Mouse (Mus musculus) hindbrain, embryonic 12.5 days (tissue): ENCODE data around the gene Gm21936. TPM values are rescaled to one million over a fixed set of nuclear protein-coding genes. Genes with fewer than 3 reads are reported as not detected.
"Not testable (repeated sequence)": the region's sequence is repeated elsewhere in the genome, so short reads cannot be mapped to it uniquely, and the experiment has no call there.

ENCODE experiments used
- ATAC-seq: fragments of 200-750 bp; cut with Nextera tagmentation; 2 replicates; pipeline ENCODE4 v1.8.0; 2017; ENCODE audit warnings: moderate TSS enrichment; ENCODE audit not compliant: low FRiP score
- H3K27ac ChIP-seq: fragments of 300-500 bp; sonication (generic); 2 replicates; pipeline ENCODE4 v1.5.1; 2016; ENCODE audit warnings: mild to moderate bottlenecking
- H3K27me3 ChIP-seq: fragments of 300-500 bp; sonication (generic); 2 replicates; pipeline ENCODE4 v1.6.1; 2016; ENCODE audit warnings: mild to moderate bottlenecking
- H3K36me3 ChIP-seq: fragments of 300-500 bp; sonication (generic); 2 replicates; pipeline ENCODE4 v1.6.1; 2016; ENCODE audit warnings: mild to moderate bottlenecking
- H3K4me1 ChIP-seq: fragments of 300-500 bp; sonication (generic); 2 replicates; pipeline ENCODE4 v1.6.1; 2016
- H3K4me2 ChIP-seq: fragments of 300-500 bp; sonication (generic); replicated peaks from 2 replicates; pipeline ENCODE4 v1.6.1; 2016; ENCODE audit warnings: mild to moderate bottlenecking
- H3K4me3 ChIP-seq: fragments of 300-500 bp; sonication (generic); 2 replicates; pipeline ENCODE4 v1.5.1; 2016; ENCODE audit warnings: mild to moderate bottlenecking
- H3K9ac ChIP-seq: fragments of 300-500 bp; sonication (generic); 2 replicates; pipeline ENCODE4 v1.6.1; 2016; ENCODE audit warnings: mild to moderate bottlenecking, moderate library complexity
- H3K9me3 ChIP-seq: fragments of 300-500 bp; sonication (generic); replicated peaks from 2 replicates; pipeline ENCODE4 v1.6.1; 2016; ENCODE audit warnings: mild to moderate bottlenecking
- WGBS: fragments of 180-500 bp; shearing (Covaris S2); methylation state at CpG from one replicate; pipeline ENCODE4 v1.1.7; 2016; 5-methylcytosine and 5-hydroxymethylcytosine counted together
- polyA plus RNA-seq: library from polyadenylated mRNA; unstranded; fragments of >200 nt; fragmentation: Nextera tagmentation; extraction: Ambion mirVana; gene quantifications from 2 replicates; pipeline ENCODE4 v1.2.1, GENCODE M21; 2016

The Gm21936 gene
- polyA plus RNA-seq, result not detected in 2 replicates

- 93% methylated on average over 1 of the region's 1 CpGs for WGBS
- not testable (repeated sequence) for ATAC-seq, H3K36me3 ChIP-seq, H3K4me2 ChIP-seq, H3K4me3 ChIP-seq, H3K27me3 ChIP-seq, H3K27ac ChIP-seq, H3K9me3 ChIP-seq, H3K4me1 ChIP-seq, H3K9ac ChIP-seq
These were observed at the start of gene Gm21936 for GRCm38 (mm10) chr12:87795212-87795611. Gene Gm21936, plus strand, starts transcription at chr12:87795512.

GRCm38 (mm10) chr12:87775655-87776054, 19.7 kb upstream of the Gm21936 start, which contains the start of gene Gm21319:
Gene Gm21319, minus strand, starts transcription at chr12:87775755.
- H3K9me3 ChIP-seq, H3K4me3 ChIP-seq, H3K36me3 ChIP-seq, H3K4me2 ChIP-seq, H3K27ac ChIP-seq, H3K4me1 ChIP-seq, H3K9ac ChIP-seq, ATAC-seq, H3K27me3 ChIP-seq: not testable (repeated sequence)
- 83% methylated on average over 4 of the region's 4 CpGs for WGBS

GRCm38 (mm10) chr12:87797971-87798370, 2.7 kb downstream of the Gm21936 start:
- WGBS, result 92% methylated on average over 5 of the region's 5 CpGs
- not testable (repeated sequence) for ATAC-seq, H3K4me1 ChIP-seq, H3K4me2 ChIP-seq, H3K4me3 ChIP-seq, H3K27ac ChIP-seq, H3K36me3 ChIP-seq, H3K9me3 ChIP-seq, H3K9ac ChIP-seq, H3K27me3 ChIP-seq

GRCm38 (mm10) chr12:87816277-87816676, 21.0 kb downstream of the Gm21936 start, which contains the start of gene BB287469:
Gene BB287469, plus strand, starts transcription at chr12:87816577.
- H3K9me3 ChIP-seq, ATAC-seq, H3K27ac ChIP-seq, H3K4me3 ChIP-seq, H3K4me1 ChIP-seq, H3K9ac ChIP-seq, H3K27me3 ChIP-seq, H3K36me3 ChIP-seq, H3K4me2 ChIP-seq: not testable (repeated sequence)
- WGBS, result 81% methylated on average over 3 of the region's 6 CpGs

DNA sequence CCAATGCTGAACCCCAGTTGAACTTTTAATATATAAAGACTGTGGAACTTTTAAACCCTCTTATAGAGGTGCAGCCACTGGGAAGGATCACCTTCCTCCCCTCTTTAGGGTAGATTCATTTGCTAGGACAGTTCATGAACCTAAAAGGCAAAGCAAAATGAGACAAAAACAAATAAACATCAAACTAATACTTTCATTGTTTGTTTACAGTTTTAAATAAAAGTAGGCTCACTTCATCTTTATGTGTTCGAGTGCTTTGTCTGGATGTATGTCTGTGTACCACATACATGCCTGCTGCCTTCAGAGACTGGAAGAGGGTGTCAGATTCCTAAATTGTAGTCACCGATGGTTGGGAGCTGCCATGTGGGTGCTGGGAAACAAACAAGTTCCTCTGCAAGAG, 46.9 kb downstream of the Gm21936 start, which contains the start of gene Gm2001:
Gm2001 (minus strand) TSS at position 101 of the 400 bp plus-strand sequence.
- H3K9me3 ChIP-seq, H3K27ac ChIP-seq, H3K9ac ChIP-seq, H3K36me3 ChIP-seq, H3K4me3 ChIP-seq, H3K4me1 ChIP-seq, H3K4me2 ChIP-seq, H3K27me3 ChIP-seq, ATAC-seq: not testable (repeated sequence)
- WGBS, result 83% methylated on average over 2 of the region's 2 CpGs

Other genes with a start within 250 kb of the Gm21936 start
- not detected in 2 replicates for gene Oog1, start 192.8 kb upstream of the Gm21936 start, polyA plus RNA-seq
- gene Gm4027, start 176.6 kb upstream of the Gm21936 start, polyA plus RNA-seq, result not detected in 2 replicates
- not detected in 2 replicates for gene Gm16381, start 150.9 kb upstream of the Gm21936 start, polyA plus RNA-seq
- not detected in 2 replicates for gene Gm21319, start 19.8 kb upstream of the Gm21936 start, polyA plus RNA-seq
- gene BB287469, start 21.1 kb downstream of the Gm21936 start, polyA plus RNA-seq, result not detected in 2 replicates
- gene Gm2001, start 46.8 kb downstream of the Gm21936 start, polyA plus RNA-seq, result not detected in 2 replicates
- gene Gm2016, start 78.6 kb downstream of the Gm21936 start, polyA plus RNA-seq, result not detected in 2 replicates
- gene Gm2022, start 99.9 kb downstream of the Gm21936 start, polyA plus RNA-seq, result not detected in 2 replicates
- not detected in 2 replicates for gene Gm2035, start 124.3 kb downstream of the Gm21936 start, polyA plus RNA-seq
- gene Gm2042, start 158.6 kb downstream of the Gm21936 start, polyA plus RNA-seq, result not detected in 2 replicates
- gene Gm2075, start 216.3 kb downstream of the Gm21936 start, polyA plus RNA-seq, result not detected in 2 replicates
- gene Gm6803, start 223.3 kb downstream of the Gm21936 start, polyA plus RNA-seq, result not detected in 2 replicates
- gene Gm2056, start 231.5 kb downstream of the Gm21936 start, polyA plus RNA-seq, result not detected in 2 replicates